Mouse (Mus musculus): ENCODE measurements around the gene Ust. TPM values are rescaled to one million over a fixed set of nuclear protein-coding genes. Genes with fewer than 3 reads are reported as not detected.

The Ust gene
- total and polyA plus RNA-seq, 3 experiments, result not detected

- in situ Hi-C loops (cut with MboI; ENCODE audit: low pct_ligation_motif_present, low pct_unique_long_range_greater_than_20kb, low sequenced_read_pairs), result no loop called here
- no peaks in the 10 kb centered on the region for H3K79me2 ChIP-seq (replicated peaks; ENCODE audit: control insufficient read depth, extremely low read depth, insufficient read depth, poor library complexity, severe bottlenecking)
- H3K27me3 ChIP-seq (replicated peaks), result no peaks in the 10 kb centered on the region
- dilution Hi-C loops (cut with MboI; ENCODE audit: extremely low pct_ligation_motif_present, extremely low pct_unique_long_range_greater_than_20kb, low sequenced_read_pairs), result no loop called here
- H3K27ac ChIP-seq (ENCODE audit: insufficient read depth, low read depth), result no peak overlapping the region
- no peak for DNase-seq (ENCODE audit: extremely low read depth)
- peaks cover 4 to 27% of the 10 kb centered on the region in 2 experiments for H3K4me1 ChIP-seq (ENCODE audit: control insufficient read depth in 1 of 2, insufficient read depth in 2 of 2)
- no peak overlapping the region for H3K9ac ChIP-seq (ENCODE audit: insufficient read depth, low read depth)
- H3K4me2 ChIP-seq (ENCODE audit: insufficient read depth, low read depth, poor library complexity, severe bottlenecking), result no peak overlapping the region
- H3K4me3 ChIP-seq (replicated peaks in 1 of 3; ENCODE audit: low read depth in 2 of 3, low read length in 2 of 3, poor library complexity in 1 of 3), result no peak overlapping the region
- no peaks in the 10 kb centered on the region for H3K36me3 ChIP-seq (replicated peaks in 1 of 2; ENCODE audit: control insufficient read depth in 1 of 2, insufficient read depth in 1 of 2, low read length in 1 of 2)
- H3K9me3 ChIP-seq (replicated peaks; ENCODE audit: low read length), result no peaks in the 10 kb centered on the region
- TF ChIP-seq MAFK (IDR thresholded peaks at IDR 0.05; ENCODE audit: insufficient replicate concordance, low read length) (no peak), BHLHE40 (IDR thresholded peaks at IDR 0.05; ENCODE audit: low read depth, low read length) (no peak), MXI1 (IDR thresholded peaks at IDR 0.05; ENCODE audit: low read depth, low read length) (no peak), CHD1 (IDR thresholded peaks at IDR 0.05; ENCODE audit: low read depth, low read length) (no peak), POLR2AphosphoS2 (IDR thresholded peaks at IDR 0.05; ENCODE audit: low read depth, low read length) (no peak), EP300 (IDR thresholded peaks at IDR 0.05; ENCODE audit: low read length) (no peak), MAZ (IDR thresholded peaks at IDR 0.05; ENCODE audit: low read depth, low read length) (no peak), TCF12 (IDR thresholded peaks at IDR 0.05; ENCODE audit: low read depth, low read length) (no peak), ZMIZ1 (IDR thresholded peaks at IDR 0.05; ENCODE audit: low read depth, low read length) (no peak), MAX (IDR thresholded peaks at IDR 0.05; ENCODE audit: low read length) (no peak), NRF1 (IDR thresholded peaks at IDR 0.05; ENCODE audit: low read depth, low read length) (no peak), ZKSCAN1 (IDR thresholded peaks at IDR 0.05; ENCODE audit: borderline replicate concordance, low read depth, low read length) (no peak), SIN3A (IDR thresholded peaks at IDR 0.05; ENCODE audit: low read length) (no peak)
These were observed 152.8 kb downstream of the Ust start for GRCm38 (mm10) chr10:8365816-8366215.

GRCm38 (mm10) chr10:8364182-8364581 lies 154.4 kb downstream of the Ust start:
- dilution Hi-C loops (cut with MboI; ENCODE audit: extremely low pct_ligation_motif_present, extremely low pct_unique_long_range_greater_than_20kb, low sequenced_read_pairs), result no loop called here
- no peak for DNase-seq (ENCODE audit: extremely low read depth)
- Histone ChIP-seq H3K9ac (ENCODE audit: insufficient read depth, low read depth) (no peak overlapping the region), H3K4me2 (ENCODE audit: insufficient read depth, low read depth, poor library complexity, severe bottlenecking) (no peak overlapping the region), H3K4me1 (ENCODE audit: control insufficient read depth in 1 of 2, insufficient read depth in 2 of 2) (peaks cover 4 to 21% of the 10 kb centered on the region in 2 experiments), H3K79me2 (replicated peaks; ENCODE audit: control insufficient read depth, extremely low read depth, insufficient read depth, poor library complexity, severe bottlenecking) (no peaks in the 10 kb centered on the region), H3K36me3 (replicated peaks in 1 of 2; ENCODE audit: control insufficient read depth in 1 of 2, insufficient read depth in 1 of 2, low read length in 1 of 2) (no peaks in the 10 kb centered on the region), H3K9me3 (replicated peaks; ENCODE audit: low read length) (no peaks in the 10 kb centered on the region), H3K27me3 (replicated peaks) (no peaks in the 10 kb centered on the region), H3K4me3 (replicated peaks in 1 of 3; ENCODE audit: low read depth in 2 of 3, low read length in 2 of 3, poor library complexity in 1 of 3) (no peak overlapping the region), H3K27ac (ENCODE audit: insufficient read depth, low read depth) (no peak overlapping the region)
- in situ Hi-C loops (cut with MboI; ENCODE audit: low pct_ligation_motif_present, low pct_unique_long_range_greater_than_20kb, low sequenced_read_pairs), result no loop called here
- TF ChIP-seq POLR2AphosphoS2 (IDR thresholded peaks at IDR 0.05; ENCODE audit: low read depth, low read length), result no peak
- no peak for TF ChIP-seq JUND (conservative IDR thresholded peaks at IDR 0.05; ENCODE audit: low read depth, low read length)
- TF ChIP-seq CTCF (conservative IDR thresholded peaks at IDR 0.05 in 1 of 2, IDR thresholded peaks at IDR 0.05 in 1 of 2; ENCODE audit: low read depth in 2 of 2, low read length in 2 of 2), result no peak
- no peak for TF ChIP-seq EP300 (IDR thresholded peaks at IDR 0.05; ENCODE audit: low read length)

All from CH12.LX (cell line).